In the genomic region with DNA sequence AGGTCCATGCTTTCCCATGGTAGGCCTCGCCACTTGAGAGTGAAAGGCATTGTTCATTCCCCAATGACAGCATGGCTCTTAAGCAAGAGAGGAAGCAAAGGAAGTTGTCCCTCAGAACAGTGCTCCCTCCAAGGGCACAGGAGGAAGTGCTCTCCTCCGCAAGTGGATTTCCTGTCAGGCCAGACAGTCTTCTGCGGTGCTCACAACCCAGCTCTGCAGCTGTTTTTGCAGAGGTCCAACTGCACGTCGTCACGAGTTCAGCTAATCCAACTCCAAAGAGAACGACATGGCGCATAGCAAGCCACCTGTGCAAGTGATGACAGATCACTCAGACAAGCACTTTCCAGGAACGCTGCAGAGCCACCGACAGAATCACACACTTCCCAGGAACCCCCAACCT, we compare ENCODE assay signal across 8 mouse cellular contexts.
A peak's percentile ranks its signal among the peaks of the same experiment; 100 is the strongest.
DNase-seq lines count a peak whose midpoint lies in the region.

No protein-coding gene starts in this region.

- intact Hi-C loops in heart, postnatal 25 days (cut with DNase I) = no loop called here

- peak; percentile 24 for DNase-seq in B cell, adult 2 months
- peak; percentile 32 for DNase-seq in adrenal gland, postnatal 10 days
- DNase-seq in heart, postnatal 25 days (ENCODE audit: low spot score) = peak; percentile 28
- peak; percentile 28 for DNase-seq in lung, postnatal 14 days
- DNase-seq in frontal cortex, postnatal 36 days (ENCODE audit: low spot score in 2 of 2) = no peak
- no peak for DNase-seq in adipocyte (ENCODE audit: low spot score)
- no peak for DNase-seq in right cerebral cortex, adult 2 months (ENCODE audit: low spot score in 2 of 2)
- DNase-seq in frontal cortex, postnatal 14 days (ENCODE audit: low spot score in 2 of 2) = no peak

Comparison
In these comparisons a context has a peak if more than half of its experiments do, and no peak if none do; other contexts are left out.
1. DNase-seq: peak in B cell, adult 2 months (2 of 2), adrenal gland, postnatal 10 days (single experiment), heart, postnatal 25 days (single experiment) and lung, postnatal 14 days (single experiment); none in frontal cortex, postnatal 36 days (0 of 2), adipocyte (single experiment), right cerebral cortex, adult 2 months (0 of 2) and frontal cortex, postnatal 14 days (0 of 2).